Mouse (Mus musculus) olfactory bulb, adult 2 months (tissue): ENCODE measurements at regions not wholly inside any gene's neighbourhood (a gene's known extent, or its start where the extent isn't known, plus 50 kb on each side); places are given as distances from the start of the nearest gene placed in this dataset.

ENCODE experiments used
- CTCF ChIP-seq: fragments of 200-500 bp; IDR thresholded peaks from 2 replicates; pipeline ENCODE4 v1.5.1; 2012; ENCODE audit warnings: low read depth, mild to moderate bottlenecking, low read length, moderate library complexity; ENCODE audit not compliant: insufficient read depth
- POLR2A ChIP-seq: fragments of 200-500 bp; IDR thresholded peaks from 2 replicates; pipeline ENCODE4 v1.6.1; 2012; ENCODE audit warnings: mild to moderate bottlenecking, low read depth, low read length, moderate library complexity; ENCODE audit not compliant: insufficient read depth

DNA sequence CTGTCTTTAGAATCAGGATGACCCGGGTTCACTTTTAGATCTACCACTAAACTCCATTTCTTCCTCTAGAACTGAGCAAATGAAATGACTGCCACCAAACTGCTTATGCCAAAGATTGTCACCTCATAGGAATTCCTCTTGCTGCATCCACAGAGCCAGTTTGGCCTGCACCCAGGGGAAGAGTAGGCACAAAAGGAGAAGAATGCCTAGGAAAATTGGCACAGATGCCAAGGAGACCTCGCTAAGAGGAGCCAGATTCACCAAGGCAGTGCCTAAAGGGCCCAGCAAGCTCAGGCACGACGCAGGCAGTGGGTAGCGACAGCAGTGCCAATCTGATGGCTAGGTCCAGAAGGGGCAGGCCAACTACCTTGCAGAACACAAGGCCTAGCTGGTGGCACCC lies 139.0 kb upstream of the Pja1 start:
- no peak for TF ChIP-seq CTCF
- TF ChIP-seq POLR2A = no peak
